Mouse (Mus musculus): ENCODE data around the gene Mcpt1.
"Not testable (repeated sequence)": the region's sequence is repeated elsewhere in the genome, so short reads cannot be mapped to it uniquely, and the experiment has no call there.

Gene Mcpt1

GRCm38 (mm10) chr14:56017671-56018070 lies at the start of gene Mcpt1:
TSS of gene Mcpt1 (plus strand) at chr14:56017971.
- not testable (repeated sequence) for DNase-seq (ENCODE audit: low read depth in 1 of 2, low spot score in 2 of 2)

- DNase-seq (ENCODE audit: low read depth in 1 of 2, low spot score in 2 of 2): not testable (repeated sequence)
These were observed 30.3 kb upstream of the Mcpt1 start for GRCm38 (mm10) chr14:55987464-55987863.

- DNase-seq (ENCODE audit: low read depth in 1 of 2, low spot score in 2 of 2): no peak
These were observed 4.6 kb upstream of the Mcpt1 start for GRCm38 (mm10) chr14:56013147-56013546.

GRCm38 (mm10) chr14:56013924-56014323 lies 3.8 kb upstream of the Mcpt1 start:
- no peak for DNase-seq (ENCODE audit: low read depth in 1 of 2, low spot score in 2 of 2)

GRCm38 (mm10) chr14:56019446-56019845 lies 1.7 kb downstream of the Mcpt1 start:
- DNase-seq (ENCODE audit: low read depth in 1 of 2, low spot score in 2 of 2): no peak

- DNase-seq (ENCODE audit: low read depth in 1 of 2, low spot score in 2 of 2): not testable (repeated sequence)
These were observed 3.5 kb downstream of the Mcpt1 start for GRCm38 (mm10) chr14:56021305-56021704.

- DNase-seq (ENCODE audit: low read depth in 1 of 2, low spot score in 2 of 2): not testable (repeated sequence)
These were observed 12.6 kb downstream of the Mcpt1 start, which contains the start of gene Mcpt9 for GRCm38 (mm10) chr14:56030395-56030794. TSS of gene Mcpt9 (minus strand) at chr14:56030495.

- DNase-seq (ENCODE audit: low read depth in 1 of 2, low spot score in 2 of 2): no peak
These were observed 16.7 kb downstream of the Mcpt1 start for GRCm38 (mm10) chr14:56034433-56034832.

- DNase-seq (ENCODE audit: low read depth in 1 of 2, low spot score in 2 of 2): not testable (repeated sequence)
These were observed 24.0 kb downstream of the Mcpt1 start, which contains the start of gene Mcpt2 for GRCm38 (mm10) chr14:56041792-56042191. TSS of gene Mcpt2 (plus strand) at chr14:56042041.

GRCm38 (mm10) chr14:56055408-56055807 lies 37.6 kb downstream of the Mcpt1 start:
- no peak for DNase-seq (ENCODE audit: low read depth in 1 of 2, low spot score in 2 of 2)

GRCm38 (mm10) chr14:56057722-56058121 lies 40.0 kb downstream of the Mcpt1 start:
- DNase-seq (ENCODE audit: low read depth in 1 of 2, low spot score in 2 of 2): no peak

- DNase-seq (ENCODE audit: low read depth in 1 of 2, low spot score in 2 of 2): not testable (repeated sequence)
These were observed 44.4 kb downstream of the Mcpt1 start, which contains the start of gene Mcpt4 for GRCm38 (mm10) chr14:56062213-56062612. TSS of gene Mcpt4 (minus strand) at chr14:56062313.
